Mouse (Mus musculus): ENCODE results near the gene Rictor.

The Rictor gene

GRCm38 (mm10) chr15:6707936-6708525 lies at the start of gene Rictor:
Gene Rictor (plus strand): TSS chr15:6708379.
- peak; percentile 88 to 91 for DNase-seq (ENCODE audit: low spot score in 2 of 2)

- no peak for DNase-seq (ENCODE audit: low spot score in 2 of 2)
These were observed 46.2 kb upstream of the Rictor start for GRCm38 (mm10) chr15:6661951-6662350.

- DNase-seq (ENCODE audit: low spot score in 2 of 2): no peak
These were observed 44.2 kb upstream of the Rictor start for GRCm38 (mm10) chr15:6663991-6664390.

GRCm38 (mm10) chr15:6666072-6666471 lies 42.1 kb upstream of the Rictor start:
- no peak for DNase-seq (ENCODE audit: low spot score in 2 of 2)

GRCm38 (mm10) chr15:6668793-6669437 lies 39.3 kb upstream of the Rictor start:
- DNase-seq (ENCODE audit: low spot score in 2 of 2): no peak

GRCm38 (mm10) chr15:6678479-6678878 lies 29.7 kb upstream of the Rictor start:
- DNase-seq (ENCODE audit: low spot score in 2 of 2): no peak

- DNase-seq (ENCODE audit: low spot score in 2 of 2): no peak
These were observed 6.0 kb upstream of the Rictor start for GRCm38 (mm10) chr15:6702164-6702563.

- DNase-seq (ENCODE audit: low spot score in 2 of 2): no peak
These were observed 2.8 kb upstream of the Rictor start for GRCm38 (mm10) chr15:6705351-6705901.

- peak; percentile 63 to 69 for DNase-seq (ENCODE audit: low spot score in 2 of 2)
These were observed 636 bp upstream of the Rictor start for GRCm38 (mm10) chr15:6707551-6707935.

GRCm38 (mm10) chr15:6708526-6709441 lies 605 bp downstream of the Rictor start:
- DNase-seq (ENCODE audit: low spot score in 2 of 2): peak; percentile 56 to 57

GRCm38 (mm10) chr15:6709618-6710017 lies 1.4 kb downstream of the Rictor start:
- no peak for DNase-seq (ENCODE audit: low spot score in 2 of 2)

- DNase-seq (ENCODE audit: low spot score in 2 of 2): no peak
These were observed 2.2 kb downstream of the Rictor start for GRCm38 (mm10) chr15:6710341-6710740.

GRCm38 (mm10) chr15:6711226-6711625 lies 3.0 kb downstream of the Rictor start:
- no peak for DNase-seq (ENCODE audit: low spot score in 2 of 2)

GRCm38 (mm10) chr15:6714819-6715218 lies 6.6 kb downstream of the Rictor start:
- no peak for DNase-seq (ENCODE audit: low spot score in 2 of 2)

- DNase-seq (ENCODE audit: low spot score in 2 of 2): no peak
These were observed 7.1 kb downstream of the Rictor start for GRCm38 (mm10) chr15:6715237-6715636.

GRCm38 (mm10) chr15:6721385-6721784 lies 13.2 kb downstream of the Rictor start:
- DNase-seq (ENCODE audit: low spot score in 2 of 2): no peak

GRCm38 (mm10) chr15:6721802-6722201 lies 13.6 kb downstream of the Rictor start:
- DNase-seq (ENCODE audit: low spot score in 2 of 2): no peak

- no peak for DNase-seq (ENCODE audit: low spot score in 2 of 2)
These were observed 14.4 kb downstream of the Rictor start for GRCm38 (mm10) chr15:6722405-6723176.

GRCm38 (mm10) chr15:6723338-6723737 lies 15.2 kb downstream of the Rictor start:
- no peak for DNase-seq (ENCODE audit: low spot score in 2 of 2)

- DNase-seq (ENCODE audit: low spot score in 2 of 2): no peak
These were observed 16.3 kb downstream of the Rictor start for GRCm38 (mm10) chr15:6724442-6724841.

- no peak for DNase-seq (ENCODE audit: low spot score in 2 of 2)
These were observed 18.1 kb downstream of the Rictor start for GRCm38 (mm10) chr15:6726130-6726808.

Measured in right cerebral cortex, postnatal 10 days (tissue).